ENCODE assay signal across 29 mouse cellular contexts in genomic region chr7:139622568-139622967, GRCm38 (mm10). TPM values are rescaled to one million over a fixed set of nuclear protein-coding genes. Genes with fewer than 3 reads are reported as not detected.
A peak's percentile ranks its signal among the peaks of the same experiment; 100 is the strongest.
DNase-seq lines count a peak whose midpoint lies in the region; ATAC-seq and TF ChIP-seq lines count a peak whose summit lies in the region.
"Had no signal": no experiment of that assay in that cellular context is flagged by ENCODE, and none has a peak within 500 bp of the region (broad histone marks: within the 10 kb centered on the region; RNA-seq: fewer than 3 reads in every experiment).

No protein-coding gene starts in this region.

- DNase-seq in forebrain, embryonic 10.5 days (ENCODE audit: extremely low spot score, low spot score): no peak
- peak; percentile 3 for DNase-seq in gastrocnemius, adult 2 months
- DNase-seq in gastrocnemius, adult 18-20 months (ENCODE audit: low spot score): no peak
- peak; percentile 14 for DNase-seq in brain, embryonic 18.5 days (ENCODE audit: low read depth, low spot score)
- DNase-seq in heart, postnatal 25 days (ENCODE audit: low spot score): no peak
- DNase-seq: adrenal gland, adult 2 months; adrenal gland, postnatal 25 days; cerebellum, adult 11-12 months; cerebellum, adult 8-10 months; cerebellum, postnatal 10 days; cerebellum, postnatal 36 days; embryo, embryonic 11 days; gastrocnemius, postnatal 10 days; gastrocnemius, postnatal 36 days; heart, adult 2 months; heart, postnatal 14 days; kidney, adult 2 months had no signal

- H3K9ac ChIP-seq in forebrain, embryonic 16.5 days (replicated peaks; ENCODE audit: low read depth, low read length): no peak overlapping the region
- H3K9ac ChIP-seq: embryonic facial prominence, embryonic 13.5 days; heart, embryonic 13.5 days; hindbrain, embryonic 12.5 days; hindbrain, embryonic 15.5 days had no signal

- 67% methylated on average over 13 of the region's 13 CpGs for WGBS in forebrain, embryonic 16.5 days
- 92% methylated on average over 13 of the region's 13 CpGs for WGBS in forebrain, embryonic 10.5 days

- H3K4me3 ChIP-seq in forebrain, embryonic 16.5 days (replicated peaks; ENCODE audit: low read length): no peak overlapping the region
- no peak overlapping the region for H3K4me3 ChIP-seq in forebrain, embryonic 10.5 days
- H3K4me3 ChIP-seq in gastrocnemius, adult 2 months: no peak overlapping the region
- H3K4me3 ChIP-seq: embryonic facial prominence, embryonic 10.5 days; embryonic facial prominence, embryonic 13.5 days; heart, adult 2 months; heart, embryonic 10.5 days; heart, embryonic 13.5 days; hindbrain, embryonic 12.5 days; hindbrain, embryonic 15.5 days had no signal

- H3K4me1 ChIP-seq in forebrain, embryonic 16.5 days (replicated peaks; ENCODE audit: control insufficient read depth, insufficient read depth, low read length): peaks cover 4% of the 10 kb centered on the region; the same call in 1 of the 2 replicates
- H3K4me1 ChIP-seq in forebrain, embryonic 10.5 days: no peaks in the 10 kb centered on the region
- H3K4me1 ChIP-seq: embryonic facial prominence, embryonic 10.5 days; embryonic facial prominence, embryonic 13.5 days; heart, embryonic 10.5 days; heart, embryonic 13.5 days; hindbrain, embryonic 12.5 days; hindbrain, embryonic 15.5 days had no signal

- H3K27ac ChIP-seq in forebrain, embryonic 16.5 days (ENCODE audit: low read length): no peak overlapping the region
- H3K27ac ChIP-seq in forebrain, embryonic 10.5 days: no peak overlapping the region
- H3K27ac ChIP-seq in gastrocnemius, adult 2 months: no peak overlapping the region
- H3K27ac ChIP-seq: embryonic facial prominence, embryonic 10.5 days; embryonic facial prominence, embryonic 13.5 days; heart, adult 2 months; heart, embryonic 10.5 days; heart, embryonic 13.5 days; hindbrain, embryonic 12.5 days; hindbrain, embryonic 15.5 days had no signal

- intact Hi-C loops in gastrocnemius, adult 2 months (cut with DNase I): no loop called here
- intact Hi-C loops in heart, postnatal 25 days (cut with DNase I): no loop called here

- H3K36me3 ChIP-seq in forebrain, embryonic 16.5 days (ENCODE audit: control insufficient read depth, insufficient read depth): no peaks in the 10 kb centered on the region
- H3K36me3 ChIP-seq in forebrain, embryonic 10.5 days (replicated peaks): no peaks in the 10 kb centered on the region
- H3K36me3 ChIP-seq: embryonic facial prominence, embryonic 10.5 days; embryonic facial prominence, embryonic 13.5 days; heart, embryonic 10.5 days; heart, embryonic 13.5 days; hindbrain, embryonic 12.5 days; hindbrain, embryonic 15.5 days had no signal

- no peak overlapping the region for H3K4me2 ChIP-seq in forebrain, embryonic 16.5 days (ENCODE audit: low read length)
- H3K4me2 ChIP-seq: embryonic facial prominence, embryonic 13.5 days; heart, embryonic 13.5 days; hindbrain, embryonic 12.5 days; hindbrain, embryonic 15.5 days had no signal

- H3K27me3 ChIP-seq in forebrain, embryonic 16.5 days (replicated peaks; ENCODE audit: control insufficient read depth, insufficient read depth, low read length): 0 out of 2 replicates have a peak, but pooled peaks cover 2% of the 10 kb centered on the region
- 0 out of 2 replicates have a peak, but pooled peaks cover 9% of the 10 kb centered on the region for H3K27me3 ChIP-seq in forebrain, embryonic 10.5 days (ENCODE audit: poor library complexity, severe bottlenecking)

- ATAC-seq in forebrain, embryonic 16.5 days: 0 out of 2 replicates have a peak, but pooled peaks have one; percentile 36
- ATAC-seq: CD4-positive, CD25-positive, alpha-beta regulatory T cell, adult 4 months; intestine, postnatal 0 days had no signal

- TF ChIP-seq CTCF in gastrocnemius, adult 2 months (IDR thresholded peaks at IDR 0.05): no peak

- H3K9me3 ChIP-seq in forebrain, embryonic 16.5 days (ENCODE audit: control insufficient read depth, low read length): no peaks in the 10 kb centered on the region
- H3K9me3 ChIP-seq in forebrain, embryonic 10.5 days: no peaks in the 10 kb centered on the region
- H3K9me3 ChIP-seq: embryonic facial prominence, embryonic 10.5 days; embryonic facial prominence, embryonic 13.5 days; heart, embryonic 10.5 days; heart, embryonic 13.5 days; hindbrain, embryonic 12.5 days; hindbrain, embryonic 15.5 days had no signal

RNA-seq across cellular contexts. Expression of gene Nkx6-2, which starts 40.0 kb away (rescaled TPM):
- 1.1 and 1.4 TPM in 2 replicates for polyA plus RNA-seq in forebrain, embryonic 16.5 days (2015; fragmentation: Nextera tagmentation; extraction: Ambion mirVana)
- polyA plus RNA-seq in forebrain, embryonic 10.5 days (2016; fragmentation: Nextera tagmentation; extraction: Ambion mirVana): 2.0 and 5.5 TPM in 2 replicates
- not detected for total RNA-seq in gastrocnemius, adult 2 months (2021)
- not detected for total RNA-seq in gastrocnemius, adult 18-20 months (2021)
- total RNA-seq in heart, postnatal 25 days (2021): under 1 TPM in 1 of 2 experiments, not detected in 1; 0.21 TPM
- total RNA-seq: adrenal gland, adult 2 months; adrenal gland, postnatal 25 days; gastrocnemius, postnatal 10 days; gastrocnemius, postnatal 36 days; granulocyte monocyte progenitor cell, adult 5-6 weeks; hematopoietic stem cell, adult 5-6 weeks had no signal
- polyA plus RNA-seq: CD4-positive, CD25-positive, alpha-beta regulatory T cell, adult 4 months; embryonic facial prominence, embryonic 13.5 days; kidney, embryonic 14.5 days had no signal

Comparison
In these comparisons a context has a peak if more than half of its experiments do, and no peak if none do; other contexts are left out.
1. DNase-seq: peak in gastrocnemius, adult 2 months (single experiment) and brain, embryonic 18.5 days (single experiment); none in forebrain, embryonic 10.5 days (single experiment), gastrocnemius, adult 18-20 months (single experiment) and heart, postnatal 25 days (single experiment).